Mouse (Mus musculus) hindbrain, embryonic 15.5 days (tissue): ENCODE measurements around the gene Enox1. TPM values are rescaled to one million over a fixed set of nuclear protein-coding genes. Genes with fewer than 3 reads are reported as not detected.
A peak's percentile ranks its signal among the peaks of the same experiment; 100 is the strongest.

ENCODE experiments used
- ATAC-seq: fragments of 200-750 bp; cut with Nextera tagmentation; 2 replicates; pipeline ENCODE4 v1.8.0; 2017; ENCODE audit warnings: low read depth, moderate number of reproducible peaks, moderate TSS enrichment; ENCODE audit not compliant: low FRiP score
- H3K27ac ChIP-seq: fragments of 300-500 bp; sonication (generic); replicated peaks from 2 replicates; pipeline ENCODE4 v1.5.1; 2015; ENCODE audit warnings: mild to moderate bottlenecking, inconsistent platforms
- H3K27me3 ChIP-seq: fragments of 300-500 bp; sonication (generic); 2 replicates; pipeline ENCODE4 v1.6.1; 2015; ENCODE audit warnings: control low read depth, inconsistent platforms
- H3K36me3 ChIP-seq: fragments of 300-500 bp; sonication (generic); 2 replicates; pipeline ENCODE4 v1.6.1; 2015; ENCODE audit warnings: control low read depth, inconsistent platforms
- H3K4me1 ChIP-seq: fragments of 300-500 bp; sonication (generic); replicated peaks from 2 replicates; pipeline ENCODE4 v1.6.1; 2015; ENCODE audit warnings: control low read depth, inconsistent platforms
- H3K4me2 ChIP-seq: fragments of 300-500 bp; sonication (generic); 2 replicates; pipeline ENCODE4 v1.6.1; 2015; ENCODE audit warnings: moderate library complexity, mild to moderate bottlenecking, inconsistent platforms
- H3K4me3 ChIP-seq: fragments of 300-500 bp; sonication (generic); 2 replicates; pipeline ENCODE4 v1.5.1; 2015; ENCODE audit warnings: mild to moderate bottlenecking, inconsistent platforms
- H3K9ac ChIP-seq: fragments of 300-500 bp; sonication (generic); 2 replicates; pipeline ENCODE4 v1.6.1; 2015; ENCODE audit warnings: inconsistent platforms
- H3K9me3 ChIP-seq: fragments of 300-500 bp; sonication (generic); 2 replicates; pipeline ENCODE4 v1.6.1; 2016; ENCODE audit warnings: control low read depth, inconsistent platforms
- WGBS: fragments of 180-500 bp; shearing (Covaris S2); methylation state at CpG from one replicate; pipeline ENCODE4 v1.1.7; 2015; 5-methylcytosine and 5-hydroxymethylcytosine counted together
- polyA plus RNA-seq: library from polyadenylated mRNA; unstranded; fragments of >200 nt; fragmentation: Nextera tagmentation; extraction: Ambion mirVana; gene quantifications from 2 replicates; pipeline ENCODE4 v1.2.1, GENCODE M21; 2015

Enox1 gene
- polyA plus RNA-seq, 1 experiment from 2014 or later = 43.5 TPM

DNA sequence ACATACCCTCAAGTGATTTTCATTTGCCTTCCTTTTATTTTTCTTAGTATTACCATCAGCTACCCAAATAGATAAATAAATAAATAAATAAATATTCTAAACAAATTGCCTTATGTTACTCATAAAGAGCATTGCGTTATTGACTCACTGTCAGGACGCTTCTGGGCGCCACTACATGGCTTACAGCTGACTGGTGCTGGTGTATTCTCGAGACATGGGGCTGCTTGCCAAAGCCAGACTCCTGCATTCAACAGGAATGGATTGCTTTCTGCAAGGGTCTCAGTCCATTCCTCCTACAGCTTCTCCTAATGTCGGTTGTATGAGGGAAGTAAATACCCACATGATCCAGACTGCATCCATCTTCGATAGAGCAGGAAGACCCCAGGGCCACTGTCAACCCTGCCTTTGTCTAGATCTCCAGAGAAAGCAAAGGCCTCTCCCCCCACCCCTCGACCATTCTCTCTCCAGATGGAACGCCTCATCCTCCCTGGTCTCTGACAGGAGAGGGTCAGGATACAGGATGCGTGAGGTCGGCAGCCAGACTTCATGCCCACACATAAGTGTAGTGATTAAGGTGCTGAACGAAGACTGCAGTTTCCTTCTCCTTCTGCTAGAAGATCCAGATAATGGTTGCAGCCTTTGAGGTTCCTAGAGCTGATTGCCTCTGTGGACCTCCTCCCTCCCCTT, 318.7 kb downstream of the Enox1 start:
- Histone ChIP-seq H3K9ac (no peak overlapping the region), H3K4me2 (no peak overlapping the region), H3K4me3 (no peak overlapping the region), H3K9me3 (no peaks in the 10 kb centered on the region), H3K4me1 (no peaks in the 10 kb centered on the region; the same call in none of the 2 replicates), H3K36me3 (no peaks in the 10 kb centered on the region), H3K27ac (no peak overlapping the region), H3K27me3 (no peaks in the 10 kb centered on the region)
- WGBS = 69% methylated on average over 11 of the region's 11 CpGs
- ATAC-seq = no peak

GRCm38 (mm10) chr14:77477704-77478103, 321.1 kb downstream of the Enox1 start:
- no peak for ATAC-seq
- 48% methylated on average over 4 of the region's 4 CpGs for WGBS
- Histone ChIP-seq H3K4me1 (no peaks in the 10 kb centered on the region; the same call in 1 of the 2 replicates), H3K4me3 (no peak overlapping the region), H3K9ac (no peak overlapping the region), H3K27me3 (no peaks in the 10 kb centered on the region), H3K4me2 (no peak overlapping the region), H3K27ac (no peak overlapping the region), H3K36me3 (no peaks in the 10 kb centered on the region), H3K9me3 (no peaks in the 10 kb centered on the region)

GRCm38 (mm10) chr14:77478210-77478609, 321.6 kb downstream of the Enox1 start:
- Histone ChIP-seq H3K4me1 (no peaks in the 10 kb centered on the region; the same call in 1 of the 2 replicates), H3K27me3 (no peaks in the 10 kb centered on the region), H3K9me3 (no peaks in the 10 kb centered on the region), H3K4me2 (no peak overlapping the region), H3K27ac (no peak overlapping the region), H3K9ac (no peak overlapping the region), H3K36me3 (no peaks in the 10 kb centered on the region), H3K4me3 (no peak overlapping the region)
- 47% methylated on average over 7 of the region's 7 CpGs for WGBS
- ATAC-seq = 0 out of 2 replicates have a peak, but pooled peaks have one; percentile 31

DNA sequence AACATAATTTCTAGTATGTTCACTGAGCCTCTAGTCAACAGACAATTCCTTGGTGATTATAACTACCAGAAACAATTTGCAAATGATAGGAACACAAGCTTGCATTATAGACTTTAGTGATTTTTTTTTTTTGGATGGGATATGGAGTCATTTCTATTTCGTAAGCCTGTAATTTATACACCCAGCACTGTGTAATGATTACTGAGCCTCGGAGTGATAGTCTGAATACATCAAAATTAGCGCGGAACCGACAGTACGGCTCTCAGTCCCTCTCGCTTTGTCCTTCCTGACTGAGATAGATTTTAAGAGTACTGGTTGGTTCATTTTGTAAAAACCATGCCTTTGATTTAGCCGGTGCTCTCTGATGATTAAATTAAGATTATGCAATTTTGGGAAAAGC, 322.1 kb downstream of the Enox1 start:
- ATAC-seq = no peak
- H3K4me1 ChIP-seq = no peaks in the 10 kb centered on the region; the same call in 1 of the 2 replicates
- H3K4me2 ChIP-seq = no peak overlapping the region
- WGBS = 58% methylated on average over 8 of the region's 8 CpGs
- no peaks in the 10 kb centered on the region for H3K27me3 ChIP-seq
- no peaks in the 10 kb centered on the region for H3K9me3 ChIP-seq
- no peaks in the 10 kb centered on the region for H3K36me3 ChIP-seq
- H3K27ac ChIP-seq = no peak overlapping the region
- H3K9ac ChIP-seq = no peak overlapping the region
- H3K4me3 ChIP-seq = no peak overlapping the region

DNA sequence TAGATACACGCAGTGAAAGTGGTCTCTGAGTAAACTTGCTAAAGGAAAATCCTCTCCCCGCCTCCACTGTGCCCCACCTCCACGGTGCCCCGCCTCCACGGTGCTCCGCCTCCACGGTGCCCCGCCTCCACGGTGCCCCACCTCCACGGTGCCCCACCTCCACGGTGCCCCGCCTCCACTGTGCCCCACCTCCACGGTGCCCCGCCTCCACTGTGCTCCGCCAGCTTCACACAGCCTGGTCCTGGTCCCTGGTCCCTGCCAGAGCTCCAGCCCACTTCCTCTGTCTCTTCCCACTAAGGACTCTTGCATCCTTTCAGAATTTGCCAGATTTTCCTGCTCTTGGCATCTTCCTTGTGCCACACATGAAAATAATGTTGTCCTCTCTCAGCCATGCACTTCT, 326.5 kb downstream of the Enox1 start:
- Histone ChIP-seq H3K4me1 (peaks cover 16% of the 10 kb centered on the region), H3K4me2 (no peak overlapping the region), H3K4me3 (no peak overlapping the region), H3K9ac (no peak overlapping the region), H3K27me3 (no peaks in the 10 kb centered on the region), H3K9me3 (no peaks in the 10 kb centered on the region), H3K27ac (no peak overlapping the region), H3K36me3 (no peaks in the 10 kb centered on the region)
- 59% methylated on average over 15 of the region's 15 CpGs for WGBS
- ATAC-seq = no peak

DNA sequence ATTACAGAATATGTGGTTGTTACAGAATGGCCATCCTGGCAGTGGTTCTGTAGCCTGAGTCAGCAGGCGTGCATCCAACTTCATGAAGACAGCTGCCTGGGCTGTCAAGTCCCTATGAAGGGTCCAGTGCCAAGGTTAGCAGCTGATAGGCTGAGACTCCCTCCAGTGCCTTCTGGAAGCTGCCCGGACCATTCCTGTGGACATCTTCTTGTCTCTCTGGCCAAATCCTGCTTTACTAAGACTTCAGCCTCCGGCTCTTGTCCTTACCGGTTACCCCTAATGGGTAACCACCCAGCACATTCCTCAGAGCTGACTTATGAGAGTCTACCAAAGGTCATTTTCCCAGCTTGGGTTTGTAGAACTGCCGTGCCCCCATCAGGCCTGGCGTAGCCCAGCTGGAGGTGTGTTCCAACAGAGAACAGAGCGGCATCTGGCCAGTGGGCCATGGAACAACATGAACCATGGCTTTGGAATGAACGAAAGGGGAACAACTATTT, 328.4 kb downstream of the Enox1 start:
- no peak overlapping the region for H3K4me3 ChIP-seq
- H3K9ac ChIP-seq = no peak overlapping the region
- no peaks in the 10 kb centered on the region for H3K27me3 ChIP-seq
- no peak overlapping the region for H3K4me2 ChIP-seq
- WGBS = 67% methylated on average over 8 of the region's 8 CpGs
- peak; percentile 68 for ATAC-seq
- no peaks in the 10 kb centered on the region for H3K9me3 ChIP-seq
- no peaks in the 10 kb centered on the region for H3K36me3 ChIP-seq
- peaks cover 16% of the 10 kb centered on the region for H3K4me1 ChIP-seq
- no peak overlapping the region for H3K27ac ChIP-seq

- Histone ChIP-seq H3K4me3 (no peak overlapping the region), H3K27ac (no peak overlapping the region), H3K9ac (no peak overlapping the region), H3K9me3 (no peaks in the 10 kb centered on the region), H3K27me3 (no peaks in the 10 kb centered on the region), H3K4me1 (peaks cover 7% of the 10 kb centered on the region; the same call in 1 of the 2 replicates), H3K36me3 (no peaks in the 10 kb centered on the region), H3K4me2 (no peak overlapping the region)
- ATAC-seq = no peak
- 98% methylated on average over 6 of the region's 6 CpGs for WGBS
Observed at GRCm38 (mm10) chr14:77490699-77491098, 334.1 kb downstream of the Enox1 start.

- H3K9me3 ChIP-seq = no peaks in the 10 kb centered on the region
- no peaks in the 10 kb centered on the region for H3K27me3 ChIP-seq
- H3K4me1 ChIP-seq = peaks cover 7% of the 10 kb centered on the region; the same call in 1 of the 2 replicates
- no peak overlapping the region for H3K9ac ChIP-seq
- no peaks in the 10 kb centered on the region for H3K36me3 ChIP-seq
- no peak for ATAC-seq
- no peak overlapping the region for H3K4me2 ChIP-seq
- H3K4me3 ChIP-seq = no peak overlapping the region
- 78% methylated on average over 2 of the region's 2 CpGs for WGBS
- no peak overlapping the region for H3K27ac ChIP-seq
Observed at GRCm38 (mm10) chr14:77491731-77492130, 335.2 kb downstream of the Enox1 start.

DNA sequence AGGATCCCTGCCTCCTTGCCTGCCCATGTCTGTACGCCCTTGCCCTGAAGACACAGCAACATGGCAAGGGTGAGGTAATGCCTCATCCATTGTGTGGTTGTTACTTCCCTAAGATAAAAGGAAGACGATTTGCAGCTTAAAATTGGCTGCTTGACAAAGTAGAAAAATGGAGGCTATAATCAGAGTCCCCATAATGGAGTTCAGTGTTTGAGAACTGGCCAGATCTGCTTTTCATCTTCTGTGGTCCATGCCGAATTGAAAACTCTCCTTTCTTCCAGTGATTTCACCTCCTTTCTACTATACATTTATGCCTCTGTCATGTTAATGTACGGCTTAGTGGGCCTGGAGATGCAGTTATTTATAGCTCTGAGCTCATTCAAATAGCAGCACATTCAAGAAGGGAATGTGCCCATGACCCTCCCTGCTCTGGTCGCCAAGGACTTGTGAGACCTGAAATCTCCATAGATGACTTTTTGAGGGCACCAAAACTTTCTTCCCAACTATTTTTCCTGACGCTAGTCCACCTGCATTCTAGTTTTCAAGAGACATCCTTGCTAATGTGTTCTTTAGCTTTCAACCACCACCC, 343.5 kb downstream of the Enox1 start:
- Histone ChIP-seq H3K4me1 (peaks cover 15% of the 10 kb centered on the region; the same call in 1 of the 2 replicates), H3K27me3 (no peaks in the 10 kb centered on the region), H3K27ac (no peak overlapping the region), H3K36me3 (no peaks in the 10 kb centered on the region), H3K4me3 (no peak overlapping the region), H3K4me2 (no peak overlapping the region), H3K9ac (no peak overlapping the region), H3K9me3 (no peaks in the 10 kb centered on the region)
- WGBS = 55% methylated on average over 6 of the region's 6 CpGs
- no peak for ATAC-seq

DNA sequence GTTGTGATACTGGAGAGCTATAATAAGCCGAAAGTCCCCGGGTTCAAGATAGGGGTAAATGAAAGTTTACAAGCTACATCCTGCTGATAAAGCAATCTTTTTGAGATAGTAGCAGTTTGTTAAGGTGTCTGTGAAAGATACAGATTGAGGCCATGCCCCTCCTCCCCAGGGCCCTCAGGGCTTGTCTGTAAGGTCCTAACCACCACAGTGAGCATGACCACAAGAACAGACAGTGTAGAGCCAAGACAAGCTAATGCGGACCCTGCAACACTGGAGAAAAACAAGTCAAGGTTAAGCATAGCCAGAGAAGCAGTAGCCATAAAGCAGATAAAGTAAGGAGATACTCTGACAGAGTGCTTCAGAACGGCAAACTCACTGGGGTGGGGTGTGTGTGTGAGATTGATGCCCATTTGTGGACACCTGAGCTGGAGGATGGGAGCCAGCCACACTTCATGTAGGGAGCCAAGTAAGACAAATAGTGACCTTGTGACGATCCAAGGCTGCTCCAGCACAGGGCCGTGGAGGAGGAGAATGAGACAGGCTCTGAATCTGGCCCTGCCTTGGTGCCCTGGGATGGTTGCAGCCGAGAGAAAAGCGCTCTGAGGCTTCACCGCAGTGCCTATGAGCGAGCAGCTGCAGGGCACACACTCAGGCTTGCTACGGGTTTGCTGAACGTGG, 348.0 kb downstream of the Enox1 start:
- Histone ChIP-seq H3K4me3 (no peak overlapping the region), H3K9me3 (no peaks in the 10 kb centered on the region), H3K4me2 (no peak overlapping the region), H3K4me1 (peaks cover 7% of the 10 kb centered on the region; the same call in 1 of the 2 replicates), H3K27me3 (no peaks in the 10 kb centered on the region), H3K27ac (no peak overlapping the region), H3K36me3 (no peaks in the 10 kb centered on the region), H3K9ac (no peak overlapping the region)
- no peak for ATAC-seq
- 71% methylated on average over 12 of the region's 12 CpGs for WGBS

DNA sequence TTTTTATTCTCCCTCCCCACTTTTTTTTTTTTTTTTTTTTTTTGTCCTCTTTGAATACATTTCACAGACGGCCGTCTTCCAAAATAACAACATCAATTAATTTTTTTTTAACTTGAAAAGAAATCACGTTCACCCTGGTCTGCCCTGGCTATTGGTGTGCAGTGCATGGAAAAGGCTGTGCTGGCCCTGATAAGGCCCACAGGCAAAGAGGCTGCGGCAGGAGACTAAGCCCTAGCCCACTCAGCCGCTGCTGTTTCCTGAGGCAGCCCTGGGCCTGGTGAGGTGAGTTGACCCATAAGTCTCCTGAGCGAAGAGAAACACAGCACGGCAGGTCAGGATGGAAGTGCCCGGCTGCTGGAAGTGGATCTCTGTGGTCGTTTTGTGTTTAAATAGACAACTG, 349.8 kb downstream of the Enox1 start:
- no peaks in the 10 kb centered on the region for H3K36me3 ChIP-seq
- no peaks in the 10 kb centered on the region for H3K27me3 ChIP-seq
- H3K9ac ChIP-seq = no peak overlapping the region
- H3K4me3 ChIP-seq = no peak overlapping the region
- H3K9me3 ChIP-seq = no peaks in the 10 kb centered on the region
- no peak overlapping the region for H3K27ac ChIP-seq
- 56% methylated on average over 9 of the region's 9 CpGs for WGBS
- H3K4me2 ChIP-seq = no peak overlapping the region
- peaks cover 11% of the 10 kb centered on the region; the same call in 1 of the 2 replicates for H3K4me1 ChIP-seq
- no peak for ATAC-seq

GRCm38 (mm10) chr14:77508036-77508435, 351.5 kb downstream of the Enox1 start:
- Histone ChIP-seq H3K4me2 (no peak overlapping the region), H3K4me3 (no peak overlapping the region), H3K9me3 (no peaks in the 10 kb centered on the region), H3K36me3 (no peaks in the 10 kb centered on the region), H3K27ac (no peak overlapping the region), H3K9ac (no peak overlapping the region), H3K27me3 (no peaks in the 10 kb centered on the region), H3K4me1 (peaks cover 11% of the 10 kb centered on the region; the same call in 1 of the 2 replicates)
- ATAC-seq = no peak
- 62% methylated on average over 12 of the region's 12 CpGs for WGBS
